Mouse (Mus musculus) kidney, adult 9 months (tissue): ENCODE measurements around the gene Stom.

Experiments
- DNase-seq: peaks from one replicate; pipeline ENCODE4 v3.0.0; 2022

The Stom gene

GRCm38 (mm10) chr2:35336388-35337280, at the start of gene Stom:
Gene Stom, minus strand, starts transcription at chr2:35336976.
- DNase-seq, result peak; percentile 100

DNA sequence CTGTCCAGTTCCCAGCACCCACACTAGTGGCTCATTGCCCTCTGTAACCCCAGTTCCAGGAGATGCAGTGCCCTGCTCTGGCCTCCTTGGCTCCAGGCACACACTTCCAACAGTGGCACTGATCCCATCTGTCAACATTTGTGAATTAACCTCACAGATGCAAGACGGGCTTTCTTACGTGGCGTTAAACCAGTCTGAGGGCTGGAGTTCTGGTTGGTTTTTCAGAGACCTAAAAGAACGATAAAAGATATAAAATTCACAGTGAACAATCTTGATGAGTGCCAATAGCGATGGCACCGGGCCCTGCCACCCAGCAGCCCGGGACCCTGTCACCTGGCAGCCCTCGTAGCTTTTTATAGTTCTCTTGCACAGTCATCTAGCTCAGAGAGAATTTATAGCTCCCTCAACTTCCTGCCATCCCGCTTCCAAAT, 48.7 kb upstream of the Stom start:
- DNase-seq, result no peak

- DNase-seq, result no peak
Observed at GRCm38 (mm10) chr2:35379306-35379705, 42.5 kb upstream of the Stom start.

DNA sequence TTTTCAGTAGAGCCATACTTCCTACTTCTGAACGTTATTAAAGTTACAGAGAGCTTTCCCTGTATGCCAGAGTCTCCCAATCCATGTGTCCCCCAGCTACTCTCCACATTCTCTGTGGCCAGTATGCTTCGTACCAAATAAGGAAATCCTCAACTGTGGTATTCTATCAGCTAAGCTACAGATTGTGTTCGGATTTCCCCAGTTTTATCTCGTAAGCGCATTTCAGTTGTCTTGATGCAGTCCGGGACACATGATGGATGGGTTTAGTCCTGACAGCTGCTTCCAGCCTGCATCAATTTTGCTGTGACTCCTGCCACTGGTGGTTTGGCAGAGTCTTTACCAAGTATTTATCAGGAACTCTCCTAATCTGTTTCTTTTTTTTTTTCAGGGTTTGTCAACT, 40.8 kb upstream of the Stom start:
- DNase-seq, result no peak

- peak; percentile 19 for DNase-seq
Observed at GRCm38 (mm10) chr2:35373003-35373402, 36.2 kb upstream of the Stom start.

- no peak for DNase-seq
Observed at GRCm38 (mm10) chr2:35370686-35371085, 33.9 kb upstream of the Stom start.

DNA sequence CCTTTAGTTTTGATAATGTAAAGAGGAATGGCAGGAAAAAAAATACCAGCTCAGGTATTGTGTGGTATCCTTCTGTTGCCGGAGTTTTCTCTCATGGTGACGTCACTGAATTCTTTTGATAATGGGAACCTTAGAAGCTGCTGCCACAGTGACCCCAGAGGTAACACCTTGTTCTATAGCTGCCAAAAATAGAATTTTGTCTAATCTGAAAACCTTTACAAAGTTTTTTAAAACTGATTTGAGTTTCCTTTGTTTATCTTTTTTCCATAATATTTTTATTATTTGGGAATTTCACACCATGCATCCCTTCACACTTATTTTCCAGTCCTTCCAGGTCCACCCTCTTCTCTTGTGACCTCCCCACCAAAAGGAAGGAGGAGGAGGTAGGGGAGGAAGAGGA, 30.9 kb upstream of the Stom start, which contains the start of gene 4930568D16Rik:
TSS of gene 4930568D16Rik (minus strand) at position 101 of the 400 bp plus-strand sequence.
- no peak for DNase-seq

GRCm38 (mm10) chr2:35349184-35349583, 12.4 kb upstream of the Stom start:
- peak; percentile 50 for DNase-seq

- DNase-seq, result no peak
Observed at GRCm38 (mm10) chr2:35345984-35346383, 9.2 kb upstream of the Stom start.

DNA sequence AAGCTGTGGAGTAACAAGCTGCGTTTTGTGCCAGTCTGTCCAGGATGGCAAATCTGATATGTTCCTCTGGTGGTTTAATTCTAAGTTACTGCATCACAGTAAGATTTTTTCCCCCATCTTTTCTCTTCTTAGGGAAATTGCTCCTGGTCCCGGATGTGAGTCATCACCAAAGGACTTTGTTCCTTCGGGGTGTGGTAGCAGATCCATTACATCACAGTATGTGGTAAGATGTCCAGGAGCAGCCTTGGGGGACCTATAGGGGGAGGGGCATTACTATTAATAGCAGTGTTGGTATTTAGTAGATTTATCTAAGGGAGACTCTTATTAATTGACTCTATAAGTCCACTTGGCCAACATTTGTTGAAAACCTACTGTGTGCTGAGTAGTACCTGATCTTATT, 5.8 kb upstream of the Stom start:
- DNase-seq, result no peak

DNA sequence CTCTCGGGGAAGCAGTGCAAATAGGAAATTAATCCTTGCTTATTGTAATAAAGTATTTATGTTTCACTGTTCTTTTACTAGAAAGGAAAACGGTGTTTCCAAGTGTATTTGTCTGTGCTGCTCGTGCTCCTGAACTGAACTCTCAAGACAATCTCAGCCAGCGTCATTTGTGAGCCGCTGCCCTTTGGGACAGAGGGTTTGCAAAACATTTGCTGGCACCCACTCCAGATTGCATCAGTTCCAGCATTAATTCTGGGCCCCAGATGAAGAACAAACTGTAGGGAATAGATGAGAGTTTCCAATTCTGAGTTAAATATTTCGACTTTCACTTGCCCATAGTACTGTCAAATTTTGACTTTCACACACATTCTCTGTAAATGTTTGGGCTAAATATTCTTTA, 1.9 kb upstream of the Stom start:
- no peak for DNase-seq

- no peak for DNase-seq
Observed at GRCm38 (mm10) chr2:35338036-35338435, 1.3 kb upstream of the Stom start.

- peak; percentile 42 for DNase-seq
Observed at GRCm38 (mm10) chr2:35337419-35337818, 643 bp upstream of the Stom start.

DNA sequence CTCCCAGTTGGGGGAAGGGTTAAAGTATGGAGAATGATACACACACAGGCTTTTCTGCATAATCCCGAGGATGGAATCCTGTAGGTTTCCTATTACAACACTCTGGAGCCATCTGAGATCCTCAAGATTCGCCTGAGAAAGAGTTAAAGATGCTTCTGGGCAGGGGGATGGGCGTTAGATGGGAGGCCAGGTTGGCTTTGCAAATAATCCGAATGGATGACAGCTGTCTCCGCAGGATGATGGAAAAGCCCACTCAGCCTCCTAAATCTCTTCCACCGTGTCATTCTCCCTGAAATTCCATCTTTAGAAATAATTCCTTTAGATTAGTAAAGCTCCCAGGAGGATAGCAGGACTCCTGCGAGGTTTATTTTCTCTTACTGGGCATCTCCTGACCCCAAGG, 1.2 kb downstream of the Stom start:
- no peak for DNase-seq

GRCm38 (mm10) chr2:35333670-35334069, 3.1 kb downstream of the Stom start:
- no peak for DNase-seq

GRCm38 (mm10) chr2:35331205-35331604, 5.6 kb downstream of the Stom start:
- no peak for DNase-seq

DNA sequence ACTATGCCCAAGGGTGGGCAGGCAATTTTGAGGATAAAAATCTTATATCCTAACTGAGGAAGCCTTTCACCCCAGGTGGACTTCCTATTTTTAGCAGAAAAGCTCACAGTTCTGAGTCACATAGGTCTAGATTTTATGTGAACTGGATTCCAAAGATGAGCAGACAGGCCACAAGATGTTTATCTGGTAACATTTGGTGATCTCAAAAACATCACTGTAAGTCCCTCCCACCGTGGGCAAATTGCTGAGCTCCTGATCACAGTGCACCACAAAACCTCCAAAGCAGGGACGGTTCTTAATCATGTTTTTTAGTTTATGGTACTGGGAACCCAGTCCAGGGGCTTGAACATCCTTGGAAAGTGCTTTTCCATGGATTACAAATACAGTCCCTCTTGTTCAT, 7.7 kb downstream of the Stom start:
- DNase-seq, result no peak

- DNase-seq, result no peak
Observed at GRCm38 (mm10) chr2:35328064-35328792, 8.5 kb downstream of the Stom start.

DNA sequence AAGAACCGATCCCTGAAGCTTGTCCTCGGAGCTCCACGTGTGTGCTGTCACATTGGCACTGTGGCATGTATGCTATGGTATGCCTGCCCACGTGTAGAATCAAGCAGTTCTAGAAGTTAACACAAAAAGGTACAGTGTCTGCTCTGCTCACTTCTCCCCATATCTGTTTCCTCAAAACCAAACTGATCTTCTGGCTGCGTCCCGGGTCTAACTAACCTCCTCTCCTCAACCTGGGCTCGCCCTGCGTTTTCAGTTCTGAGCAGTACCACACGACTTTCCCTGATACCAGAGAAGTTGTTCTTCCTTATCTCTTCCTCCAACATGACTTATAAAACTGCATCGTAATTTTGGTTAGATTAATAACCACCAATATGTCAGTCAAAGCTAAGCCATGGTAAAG, 9.2 kb downstream of the Stom start:
- DNase-seq, result no peak

DNA sequence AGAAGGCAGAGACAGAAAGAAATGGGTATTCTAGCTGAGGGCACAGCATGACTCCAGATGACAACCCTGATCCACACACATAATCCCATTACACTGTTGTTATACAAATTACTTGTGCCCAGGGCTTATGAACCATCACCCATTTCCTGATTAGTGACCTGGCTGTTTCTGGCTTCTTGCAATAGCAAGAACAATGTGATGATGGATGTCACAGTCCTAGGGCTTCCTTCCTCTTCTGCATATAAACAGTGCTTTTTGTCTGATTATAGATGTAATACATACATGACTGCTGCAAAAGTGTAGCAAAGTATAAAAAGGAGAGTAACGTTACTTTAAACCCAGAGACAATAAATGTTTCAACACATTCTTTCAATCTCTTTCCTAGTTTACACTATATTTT, 9.8 kb downstream of the Stom start:
- DNase-seq, result peak; percentile 26

GRCm38 (mm10) chr2:35325930-35326329, 10.8 kb downstream of the Stom start:
- DNase-seq, result no peak

DNA sequence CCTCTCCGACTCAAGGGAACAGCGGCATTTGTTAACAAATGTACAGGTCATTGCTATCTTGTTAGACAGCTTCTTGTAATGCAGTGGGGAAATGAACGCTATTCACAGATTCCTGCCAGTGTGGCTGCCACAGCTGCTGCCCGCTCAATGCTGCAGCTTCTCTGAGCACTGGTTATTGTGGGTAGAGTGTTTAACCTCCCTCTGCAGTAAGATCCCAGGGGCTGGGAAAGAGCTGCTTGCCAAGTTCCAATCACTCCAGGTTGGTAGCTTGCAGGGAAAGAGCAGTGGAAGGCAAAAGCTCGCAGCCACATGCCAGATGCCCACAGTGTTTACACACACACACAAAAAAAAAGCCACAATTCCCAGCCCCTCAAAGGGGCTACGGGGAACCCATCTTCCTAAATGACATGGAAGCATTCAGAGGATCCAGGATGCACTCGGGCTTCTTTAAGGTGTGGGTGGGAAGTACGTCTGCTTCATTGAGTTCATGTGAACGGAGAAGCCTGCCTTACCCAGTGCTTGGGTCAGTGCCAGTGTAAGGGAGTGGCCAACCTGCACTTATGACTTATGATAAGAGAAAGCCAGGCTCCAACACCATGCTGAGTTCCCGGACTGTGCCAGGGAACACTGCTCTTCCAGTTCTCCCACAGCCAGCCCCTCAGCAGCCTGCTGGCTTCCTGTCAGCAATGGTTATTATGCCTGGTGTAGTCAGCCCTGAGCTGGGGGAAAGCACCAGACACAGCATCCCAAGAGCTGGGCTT, 14.2 kb downstream of the Stom start:
- DNase-seq, result no peak

- DNase-seq, result no peak
Observed at GRCm38 (mm10) chr2:35320399-35320798, 16.4 kb downstream of the Stom start.
